Mouse (Mus musculus) liver, embryonic 13.5 days (tissue): ENCODE results near the gene Mapk1ip1l. TPM values are rescaled to one million over a fixed set of nuclear protein-coding genes. Genes with fewer than 3 reads are reported as not detected.

Source experiments
- ATAC-seq: fragments of 200-750 bp; cut with Nextera tagmentation; 2 replicates; pipeline ENCODE4 v1.8.0; 2017; ENCODE audit warnings: low read depth, mild to moderate bottlenecking, moderate number of reproducible peaks, moderate library complexity
- DNase-seq: peaks from one replicate; pipeline ENCODE4 v3.0.0; 2022
- H3K27ac ChIP-seq: fragments of 300-500 bp; sonication (generic); 2 replicates; pipeline ENCODE4 v1.5.1; 2015; ENCODE audit warnings: moderate library complexity, mild to moderate bottlenecking, inconsistent platforms
- H3K27me3 ChIP-seq: fragments of 300-500 bp; sonication (generic); 2 replicates; pipeline ENCODE4 v1.6.1; 2015; ENCODE audit warnings: mild to moderate bottlenecking, inconsistent platforms
- H3K36me3 ChIP-seq: fragments of 300-500 bp; sonication (generic); 2 replicates; pipeline ENCODE4 v1.6.1; 2015; ENCODE audit warnings: mild to moderate bottlenecking, inconsistent platforms
- H3K4me1 ChIP-seq: fragments of 300-500 bp; sonication (generic); replicated peaks from 2 replicates; pipeline ENCODE4 v1.6.1; 2015; ENCODE audit warnings: inconsistent platforms
- H3K4me2 ChIP-seq: fragments of 300-500 bp; sonication (generic); 2 replicates; pipeline ENCODE4 v1.6.1; 2015; ENCODE audit warnings: inconsistent platforms, mild to moderate bottlenecking, moderate library complexity
- H3K4me3 ChIP-seq: fragments of 300-500 bp; sonication (generic); replicated peaks from 2 replicates; pipeline ENCODE4 v1.5.1; 2015; ENCODE audit warnings: mild to moderate bottlenecking, inconsistent platforms
- H3K9ac ChIP-seq: fragments of 300-500 bp; sonication (generic); 2 replicates; pipeline ENCODE4 v1.6.1; 2015; ENCODE audit warnings: mild to moderate bottlenecking, inconsistent platforms
- H3K9me3 ChIP-seq: fragments of 300-500 bp; sonication (generic); replicated peaks from 2 replicates; pipeline ENCODE4 v1.6.1; 2016; ENCODE audit warnings: inconsistent platforms
- WGBS: fragments of 180-500 bp; shearing (Covaris S2); methylation state at CpG from one replicate; pipeline ENCODE4 v1.1.7; 2015; ENCODE audit not compliant: insufficient replicate concordance; 5-methylcytosine and 5-hydroxymethylcytosine counted together
- polyA plus RNA-seq: library from polyadenylated mRNA; unstranded; fragments of >200 nt; fragmentation: Nextera tagmentation; extraction: Ambion mirVana; gene quantifications from 2 replicates; pipeline ENCODE4 v1.2.1, GENCODE M21; 2015

Mapk1ip1l gene
- polyA plus RNA-seq, 1 experiment from 2014 or later, result 28.7 TPM

DNA sequence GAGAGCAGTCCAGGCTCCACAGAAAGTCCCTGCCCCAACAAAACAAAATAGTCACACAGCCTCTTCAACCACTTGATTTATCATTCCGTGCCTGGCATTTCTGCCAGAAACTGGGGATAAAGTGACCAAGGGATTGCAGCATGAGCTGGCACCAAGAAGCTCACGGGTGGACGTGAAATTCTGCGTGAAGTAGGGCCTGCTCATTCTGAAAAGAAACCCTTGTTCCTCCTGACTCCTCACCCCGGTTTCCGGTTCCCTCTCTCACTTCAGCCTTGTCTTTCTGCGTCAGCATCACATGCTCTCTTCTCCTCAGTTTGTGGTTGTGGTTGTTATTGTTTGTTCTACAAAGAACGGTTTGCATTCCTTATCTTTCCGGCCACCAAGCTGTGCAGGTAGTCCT lies 63.8 kb downstream of the Mapk1ip1l start:
- H3K4me2 ChIP-seq, result no peak overlapping the region
- DNase-seq (no peak), ATAC-seq (no peak)
- H3K4me3 ChIP-seq, result no peak overlapping the region
- H3K27ac ChIP-seq, result 0 out of 2 replicates have a peak overlapping the region, but pooled peaks have one; percentile 2
- H3K27me3 ChIP-seq, result no peaks in the 10 kb centered on the region
- no peak overlapping the region for H3K9ac ChIP-seq
- no peaks in the 10 kb centered on the region for H3K9me3 ChIP-seq
- WGBS, result 61% methylated on average over 9 of the region's 9 CpGs
- no peaks in the 10 kb centered on the region for H3K36me3 ChIP-seq
- peaks cover 27% of the 10 kb centered on the region for H3K4me1 ChIP-seq

DNA sequence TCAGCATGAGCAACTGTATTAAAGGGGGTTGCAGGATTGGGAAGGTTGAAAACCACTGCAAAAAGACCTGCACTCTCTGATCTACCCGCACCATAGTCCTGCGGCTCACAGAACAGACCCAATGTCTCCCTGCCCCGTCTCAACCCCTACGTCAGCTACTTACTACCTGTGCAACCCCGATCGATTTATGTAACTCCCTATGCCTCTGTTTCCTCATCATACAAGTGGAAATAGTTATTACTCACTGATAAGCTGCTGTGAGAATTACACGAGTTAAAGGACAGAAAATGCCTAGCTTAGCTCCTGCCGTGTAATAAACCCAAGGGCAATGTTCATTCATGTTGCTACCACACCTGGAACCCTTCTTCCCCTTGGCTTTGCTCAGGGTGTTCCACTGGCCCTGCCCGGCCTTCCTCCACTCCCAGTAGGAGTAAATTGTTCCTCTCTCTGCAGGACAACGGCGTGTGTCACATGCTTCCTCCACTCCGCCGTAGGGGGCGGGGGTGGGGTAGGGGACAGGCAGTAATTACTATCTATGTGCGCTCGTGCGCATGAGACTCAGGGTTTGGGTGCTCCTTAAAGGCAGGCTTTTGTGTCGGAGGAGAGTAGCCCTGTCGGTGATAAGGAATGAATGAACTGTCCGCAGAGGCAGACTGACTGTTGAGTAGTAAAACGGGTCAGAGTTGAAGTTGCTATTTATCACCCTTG lies 66.8 kb downstream of the Mapk1ip1l start:
- Histone ChIP-seq H3K27me3 (0 out of 2 replicates have a peak, but pooled peaks cover 3% of the 10 kb centered on the region), H3K9me3 (no peaks in the 10 kb centered on the region), H3K4me2 (peak overlapping the region; percentile 54), H3K9ac (peak overlapping the region; percentile 49), H3K36me3 (no peaks in the 10 kb centered on the region), H3K4me1 (peaks cover 35% of the 10 kb centered on the region), H3K4me3 (peak overlapping the region; percentile 20), H3K27ac (no peak overlapping the region)
- WGBS, result 22% methylated on average over 21 of the region's 21 CpGs
- DNase-seq (peak; percentile 53), ATAC-seq (peak; percentile 81)

DNA sequence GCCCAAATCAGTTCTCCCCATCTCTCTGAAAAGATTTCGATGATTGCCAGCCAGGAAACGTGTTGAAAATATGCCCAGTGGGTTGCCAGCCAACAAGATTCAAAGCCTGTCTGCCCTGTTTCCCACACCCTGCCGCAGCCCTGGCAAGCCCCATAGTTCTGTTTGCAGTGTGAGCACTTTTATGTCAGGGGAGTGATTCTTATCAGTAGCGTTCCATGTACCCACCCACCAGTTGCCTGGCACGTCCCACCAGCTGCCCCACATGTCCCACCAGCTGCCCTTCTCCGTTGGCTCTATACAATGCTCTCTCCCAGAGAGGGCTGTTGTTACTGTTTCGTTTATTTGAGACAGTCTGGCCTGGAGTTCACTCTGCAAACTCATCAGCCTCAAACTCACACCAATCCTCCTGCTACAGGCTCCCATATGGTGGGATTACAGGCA lies 68.8 kb downstream of the Mapk1ip1l start:
- Histone ChIP-seq H3K4me3 (no peak overlapping the region), H3K4me2 (no peak overlapping the region), H3K27ac (no peak overlapping the region), H3K27me3 (peaks cover 12% of the 10 kb centered on the region), H3K4me1 (peaks cover 35% of the 10 kb centered on the region), H3K9ac (no peak overlapping the region), H3K36me3 (no peaks in the 10 kb centered on the region), H3K9me3 (no peaks in the 10 kb centered on the region)
- ATAC-seq, result no peak
- no peak for DNase-seq
- 23% methylated on average over 7 of the region's 7 CpGs for WGBS

DNA sequence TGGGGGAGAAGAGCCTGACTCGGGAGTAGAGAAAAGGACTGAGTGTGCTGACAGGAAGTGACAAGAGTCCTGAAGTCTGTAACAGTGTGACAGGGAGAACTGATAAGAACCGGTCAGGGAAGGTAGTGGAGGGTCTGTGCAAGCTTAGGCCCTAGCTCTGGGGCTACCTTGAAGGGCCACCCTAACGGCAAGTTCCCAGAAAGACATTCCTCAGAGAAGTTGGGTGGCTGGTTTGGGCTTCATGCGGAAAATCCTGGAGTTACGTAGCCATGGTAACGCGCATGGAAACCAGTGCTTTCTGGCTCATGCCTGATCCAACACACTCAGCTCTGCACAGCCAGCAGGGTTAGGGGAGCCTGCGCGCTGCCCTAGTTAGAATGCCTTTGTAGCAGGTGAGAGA lies 69.4 kb downstream of the Mapk1ip1l start, which contains the start of gene Lgals3:
Gene Lgals3, plus strand, starts transcription at position 291 of the 400 bp plus-strand sequence.
- H3K36me3 ChIP-seq, result no peaks in the 10 kb centered on the region
- no peak within 1 kb of the TSS for H3K27ac ChIP-seq
- H3K9ac ChIP-seq, result no peak within 1 kb of the TSS
- H3K4me1 ChIP-seq, result peaks cover 35% of the 10 kb centered on the region
- ATAC-seq, result 0 out of 2 replicates have a peak, but pooled peaks have one; percentile 37
- no peak within 1 kb of the TSS for H3K4me3 ChIP-seq
- WGBS, result 28% methylated on average over 9 of the region's 9 CpGs
- H3K9me3 ChIP-seq, result no peaks in the 10 kb centered on the region
- no peak within 1 kb of the TSS for H3K4me2 ChIP-seq
- peaks cover 16% of the 10 kb centered on the region for H3K27me3 ChIP-seq
- no peak for DNase-seq

DNA sequence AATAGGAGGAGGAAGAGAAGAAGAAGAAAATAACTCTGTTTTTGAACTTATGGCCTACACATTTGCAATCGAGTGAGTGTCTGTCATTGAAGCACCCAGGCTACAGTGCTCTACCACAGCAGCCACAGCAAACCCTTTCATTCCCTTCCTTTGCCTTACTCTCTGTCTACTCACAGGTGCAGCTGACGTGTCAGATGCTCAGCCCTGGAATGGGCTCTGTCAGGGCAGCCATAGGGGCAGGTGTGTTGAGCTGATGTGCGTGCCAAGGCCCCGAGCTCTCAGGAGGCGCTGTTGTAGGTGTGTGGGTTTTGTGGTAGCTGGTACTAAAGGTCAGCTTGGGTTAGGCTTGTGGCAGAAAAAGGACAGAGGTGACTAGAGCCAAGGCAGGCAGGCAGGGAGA lies 71.7 kb downstream of the Mapk1ip1l start:
- H3K4me3 ChIP-seq, result no peak overlapping the region
- WGBS, result 75% methylated on average over 5 of the region's 5 CpGs
- ATAC-seq, result no peak

DNA sequence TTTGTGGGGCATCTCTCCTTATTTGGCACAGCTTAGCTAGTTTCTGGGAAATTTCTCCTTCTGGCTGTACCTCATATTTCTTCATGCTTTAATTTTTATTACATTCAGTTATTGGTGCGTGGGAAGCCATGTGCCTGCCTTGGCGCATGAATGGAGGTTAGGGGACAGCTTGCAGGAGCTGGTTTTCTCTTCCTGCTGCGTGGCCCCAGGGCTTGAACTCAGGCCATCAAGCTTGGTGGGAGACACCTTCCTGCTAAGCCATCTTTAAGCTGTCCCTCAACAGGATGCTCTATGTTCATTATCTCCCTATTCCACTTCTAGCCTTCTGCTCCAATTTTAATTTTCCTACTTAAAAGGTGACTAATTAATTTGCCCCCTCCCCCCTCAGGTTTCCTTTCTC lies 72.7 kb downstream of the Mapk1ip1l start:
- DNase-seq, result no peak
- H3K36me3 ChIP-seq, result no peaks in the 10 kb centered on the region
- no peak for ATAC-seq
- 71% methylated on average over 3 of the region's 3 CpGs for WGBS
- H3K27me3 ChIP-seq, result peaks cover 47% of the 10 kb centered on the region
- no peak overlapping the region for H3K4me3 ChIP-seq
- peaks cover 39% of the 10 kb centered on the region for H3K4me1 ChIP-seq
- no peak overlapping the region for H3K9ac ChIP-seq
- no peaks in the 10 kb centered on the region for H3K9me3 ChIP-seq
- H3K4me2 ChIP-seq, result no peak overlapping the region
- no peak overlapping the region for H3K27ac ChIP-seq

More for the DNA sequence above, 71.7 kb downstream of the Mapk1ip1l start:
- no peaks in the 10 kb centered on the region for H3K36me3 ChIP-seq
- H3K27ac ChIP-seq, result no peak overlapping the region
- no peak overlapping the region for H3K4me2 ChIP-seq
- peaks cover 44% of the 10 kb centered on the region for H3K4me1 ChIP-seq
- H3K9me3 ChIP-seq, result no peaks in the 10 kb centered on the region
- no peak for DNase-seq
- H3K9ac ChIP-seq, result no peak overlapping the region
- peaks cover 37% of the 10 kb centered on the region for H3K27me3 ChIP-seq

DNA sequence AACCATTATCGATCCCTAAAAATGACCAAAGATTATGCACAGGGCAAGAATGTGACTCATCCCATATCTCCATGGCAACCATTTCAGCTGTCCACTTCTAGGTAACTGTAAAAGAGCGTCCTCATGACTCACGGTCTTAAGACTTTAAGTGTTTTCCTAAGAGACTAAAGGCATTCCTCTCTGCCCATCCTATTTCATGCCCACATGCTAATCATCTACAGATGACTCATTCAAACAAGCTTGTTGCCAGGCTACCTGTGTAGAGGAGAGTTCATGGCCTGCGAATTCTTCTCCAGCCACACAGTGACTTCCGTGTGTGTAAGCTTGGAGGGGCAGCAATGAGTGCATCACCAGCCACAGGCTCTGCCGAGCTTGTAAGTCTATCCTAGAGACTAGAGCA lies 73.6 kb downstream of the Mapk1ip1l start:
- peaks cover 31% of the 10 kb centered on the region for H3K4me1 ChIP-seq
- H3K27ac ChIP-seq, result no peak overlapping the region
- ATAC-seq (no peak), DNase-seq (no peak)
- WGBS, result 74% methylated on average over 6 of the region's 6 CpGs
- H3K27me3 ChIP-seq, result peaks cover 47% of the 10 kb centered on the region
- no peaks in the 10 kb centered on the region for H3K36me3 ChIP-seq
- H3K9me3 ChIP-seq, result no peaks in the 10 kb centered on the region
- H3K4me3 ChIP-seq, result no peak overlapping the region
- no peak overlapping the region for H3K9ac ChIP-seq
- H3K4me2 ChIP-seq, result no peak overlapping the region

Other genes with a start within 250 kb of the Mapk1ip1l start
- 3.2 and 3.9 TPM in 2 replicates for gene Gch1, start 108.9 kb upstream of the Mapk1ip1l start, polyA plus RNA-seq
- gene Wdhd1, start 21.4 kb upstream of the Mapk1ip1l start, polyA plus RNA-seq, result 38.9 and 45.9 TPM in 2 replicates
- 2.3 and 2.7 TPM in 2 replicates for gene Socs4, start 21.3 kb upstream of the Mapk1ip1l start, polyA plus RNA-seq
- gene Lgals3, start 69.5 kb downstream of the Mapk1ip1l start, polyA plus RNA-seq, result 17.6 and 20.3 TPM in 2 replicates
- 58.4 and 66.0 TPM in 2 replicates for gene Dlgap5, start 120.1 kb downstream of the Mapk1ip1l start, polyA plus RNA-seq
- gene Fbxo34, start 152.2 kb downstream of the Mapk1ip1l start, polyA plus RNA-seq, result 34.9 and 36.3 TPM in 2 replicates